ENCODE assay signal across 8 mouse cellular contexts in genomic region chr2:31151892-31152812, GRCm38 (mm10). TPM values are rescaled to one million over a fixed set of nuclear protein-coding genes. Genes with fewer than 3 reads are reported as not detected.
A peak's percentile ranks its signal among the peaks of the same experiment; 100 is the strongest.
DNase-seq lines count a peak whose midpoint lies in the region; ATAC-seq lines count a peak whose summit lies in the region.

Gene Gpr107, plus strand, starts transcription at chr2:31152316.

- whole genome bisulfite sequencing in embryonic facial prominence, embryonic 11.5 days: under 1% methylated on average over 53 of the region's 53 CpGs
- WGBS in limb, embryonic 13.5 days: under 1% methylated on average over 53 of the region's 53 CpGs
- WGBS in midbrain, embryonic 16.5 days: under 1% methylated on average over 53 of the region's 53 CpGs

- ATAC-seq in embryonic facial prominence, embryonic 11.5 days (replicated peaks; ENCODE audit: insufficient number of reproducible peaks, low FRiP score, low TSS enrichment, low read depth): peak; percentile 91
- peak; percentile 88 for ATAC-seq in limb, embryonic 13.5 days (ENCODE audit: low FRiP score, low read depth)
- peak; percentile 96 for ATAC-seq in midbrain, embryonic 16.5 days

- H3K27ac ChIP-seq in embryonic facial prominence, embryonic 11.5 days (replicated peaks; ENCODE audit: low read depth, low read length): 0 out of 2 replicates have a peak within 1 kb of the TSS, but pooled peaks have one; percentile 41
- peak within 1 kb of the TSS; percentile 73 for H3K27ac ChIP-seq in limb, embryonic 13.5 days
- peak within 1 kb of the TSS; percentile 82 for H3K27ac ChIP-seq in midbrain, embryonic 16.5 days (ENCODE audit: low read length)

- peak within 1 kb of the TSS; percentile 87 for H3K9ac ChIP-seq in embryonic facial prominence, embryonic 11.5 days (replicated peaks; ENCODE audit: low read length)
- peak within 1 kb of the TSS; percentile 92 for H3K9ac ChIP-seq in limb, embryonic 13.5 days
- H3K9ac ChIP-seq in midbrain, embryonic 16.5 days (ENCODE audit: low read depth, low read length): peak within 1 kb of the TSS; percentile 94

- peak; percentile 79 for DNase-seq in layer of hippocampus, adult 11-12 months (ENCODE audit: low spot score)
- DNase-seq in layer of hippocampus, adult 9-10 months (ENCODE audit: low spot score): no peak
- DNase-seq in embryonic facial prominence, embryonic 11.5 days (ENCODE audit: low spot score): peak; percentile 94
- peak; percentile 99 for DNase-seq in heart, adult 11 months
- peak; percentile 85 for DNase-seq in kidney, adult 18-20 months
- DNase-seq in spleen, postnatal 10 days (ENCODE audit: low spot score in 2 of 2): peak; percentile 62 to 87

- no peaks in the 10 kb centered on the region for H3K9me3 ChIP-seq in embryonic facial prominence, embryonic 11.5 days (replicated peaks; ENCODE audit: control insufficient read depth, low read length)
- no peaks in the 10 kb centered on the region for H3K9me3 ChIP-seq in limb, embryonic 13.5 days
- no peaks in the 10 kb centered on the region for H3K9me3 ChIP-seq in midbrain, embryonic 16.5 days (replicated peaks; ENCODE audit: control insufficient read depth, low read length, poor library complexity, severe bottlenecking)

- no peaks in the 10 kb centered on the region for H3K36me3 ChIP-seq in embryonic facial prominence, embryonic 11.5 days (replicated peaks; ENCODE audit: control insufficient read depth, insufficient read depth, low read depth, low read length)
- H3K36me3 ChIP-seq in limb, embryonic 13.5 days: peaks cover 31% of the 10 kb centered on the region
- H3K36me3 ChIP-seq in midbrain, embryonic 16.5 days (ENCODE audit: control insufficient read depth, insufficient read depth, low read length): peaks cover 8% of the 10 kb centered on the region; the same call in 1 of the 2 replicates

- peak within 1 kb of the TSS; percentile 96 for H3K4me3 ChIP-seq in embryonic facial prominence, embryonic 11.5 days (ENCODE audit: low read depth, low read length)
- peak within 1 kb of the TSS; percentile 98 for H3K4me3 ChIP-seq in limb, embryonic 13.5 days
- peak within 1 kb of the TSS; percentile 98 for H3K4me3 ChIP-seq in midbrain, embryonic 16.5 days (ENCODE audit: low read depth, low read length)

- H3K27me3 ChIP-seq in embryonic facial prominence, embryonic 11.5 days (ENCODE audit: control insufficient read depth, insufficient read depth, low read length): no peaks in the 10 kb centered on the region
- no peaks in the 10 kb centered on the region for H3K27me3 ChIP-seq in limb, embryonic 13.5 days
- H3K27me3 ChIP-seq in midbrain, embryonic 16.5 days (ENCODE audit: control insufficient read depth, insufficient read depth, low read depth, low read length): no peaks in the 10 kb centered on the region

- H3K4me1 ChIP-seq in embryonic facial prominence, embryonic 11.5 days (ENCODE audit: control insufficient read depth, insufficient read depth, low read length): no peaks in the 10 kb centered on the region
- peaks cover 22% of the 10 kb centered on the region for H3K4me1 ChIP-seq in limb, embryonic 13.5 days
- H3K4me1 ChIP-seq in midbrain, embryonic 16.5 days (ENCODE audit: control insufficient read depth, insufficient read depth, low read length): peaks cover 21% of the 10 kb centered on the region

- peak within 1 kb of the TSS; percentile 59 for H3K4me2 ChIP-seq in embryonic facial prominence, embryonic 11.5 days (ENCODE audit: low read depth, low read length)
- H3K4me2 ChIP-seq in limb, embryonic 13.5 days (replicated peaks): peak within 1 kb of the TSS; percentile 82
- peak within 1 kb of the TSS; percentile 80 for H3K4me2 ChIP-seq in midbrain, embryonic 16.5 days (ENCODE audit: low read length)

RNA-seq across cellular contexts. Expression of gene Gpr107, which starts in this region (rescaled TPM):
- polyA plus RNA-seq in embryonic facial prominence, embryonic 11.5 days (2014; fragmentation: Nextera tagmentation; extraction: Ambion mirVana): 23.1 and 28.6 TPM in 2 replicates
- 40.6 and 45.4 TPM in 2 replicates for polyA plus RNA-seq in limb, embryonic 13.5 days (2015; fragmentation: Nextera tagmentation; extraction: Ambion mirVana)
- polyA plus RNA-seq in midbrain, embryonic 16.5 days (2015; fragmentation: Nextera tagmentation; extraction: Ambion mirVana): 34.9 and 43.6 TPM in 2 replicates
